Mouse (Mus musculus) cerebellum, adult 2 months (tissue): ENCODE results near the gene Zdhhc12.

ENCODE experiments used
- CTCF ChIP-seq: fragments of 200-500 bp; IDR thresholded peaks from 2 replicates; pipeline ENCODE4 v1.5.1; 2011; ENCODE audit warnings: low read depth, mild to moderate bottlenecking, control low read depth, low read length, moderate library complexity, borderline replicate concordance; ENCODE audit not compliant: insufficient read depth
- POLR2A ChIP-seq: fragments of 200-500 bp; IDR thresholded peaks from 2 replicates; pipeline ENCODE4 v1.6.1; 2011; ENCODE audit warnings: low read length, control low read depth, borderline replicate concordance; ENCODE audit not compliant: insufficient read depth

DNA sequence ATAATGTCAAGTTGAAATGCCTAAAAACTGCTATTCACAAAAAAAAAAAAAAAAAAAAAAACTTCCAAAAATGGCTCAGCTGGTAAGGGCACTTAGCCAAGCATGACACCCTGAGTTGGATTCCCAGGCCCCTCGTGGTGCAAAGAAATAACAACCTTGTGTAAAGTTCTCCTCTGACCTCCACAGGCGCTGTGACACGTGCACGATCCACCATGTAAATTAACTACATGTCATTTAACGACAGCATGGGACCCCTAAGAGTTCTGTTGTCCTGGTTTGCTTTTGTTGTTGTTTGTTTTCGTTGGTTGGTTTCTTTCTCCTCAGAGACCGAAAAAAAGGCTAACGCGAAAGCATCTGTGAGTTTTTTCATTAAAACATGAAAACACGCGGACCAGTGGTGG is 45.3 kb downstream of the Zdhhc12 start:
- no peak for TF ChIP-seq POLR2A
- TF ChIP-seq CTCF = no peak
